Mouse (Mus musculus) CH12.LX (cell line): ENCODE results near the gene Sap30. TPM values are rescaled to one million over a fixed set of nuclear protein-coding genes. Genes with fewer than 3 reads are reported as not detected.

Source experiments
- DNase-seq: peaks from one replicate; pipeline ENCODE4 v3.0.0-alpha.2; 2013; ENCODE audit errors: extremely low read depth
- H3K27ac ChIP-seq: 2 replicates; pipeline ENCODE4 v1.5.1; 2012; ENCODE audit warnings: low read depth, mild to moderate bottlenecking, control low read depth, moderate library complexity; ENCODE audit not compliant: insufficient read depth
- H3K27me3 ChIP-seq: replicated peaks from 2 replicates; pipeline ENCODE3; 2012; ENCODE audit warnings: inconsistent platforms
- H3K36me3 ChIP-seq, 2 experiments: replicated peaks in 1 of 2; 2 replicates each; pipeline versions ENCODE3 to v1.6.1; 2012; ENCODE audit warnings: inconsistent platforms in 1 of 2, low read length in 1 of 2, mild to moderate bottlenecking in 1 of 2, mixed read lengths in 1 of 2, moderate library complexity in 1 of 2; ENCODE audit not compliant: control insufficient read depth in 1 of 2, insufficient read depth in 1 of 2
- H3K4me1 ChIP-seq, 2 experiments: 2 replicates each; pipeline ENCODE4 v1.6.1; 2012; ENCODE audit warnings: inconsistent platforms in 1 of 2, moderate library complexity in 1 of 2; ENCODE audit not compliant: insufficient read depth in 2 of 2, control insufficient read depth in 1 of 2
- H3K4me2 ChIP-seq: 2 replicates; pipeline ENCODE4 v1.6.1; 2012; ENCODE audit warnings: low read depth, mild to moderate bottlenecking, control low read depth; ENCODE audit not compliant: poor library complexity, insufficient read depth, severe bottlenecking
- H3K4me3 ChIP-seq, 3 experiments: fragments of 150-350 bp in 1 of 3; sonication (generic) in 1 of 3; replicated peaks in 1 of 3; 2 replicates each; pipeline versions ENCODE3 to v1.5.1; 2011 to 2012; ENCODE audit warnings: low read depth in 2 of 3, low read length in 2 of 3, mild to moderate bottlenecking in 2 of 3, moderate library complexity in 2 of 3, control low read depth in 1 of 3, improper control_type of control experiment in 1 of 3, inconsistent platforms in 1 of 3, mixed read lengths in 1 of 3; ENCODE audit not compliant: poor library complexity in 1 of 3
- H3K79me2 ChIP-seq: replicated peaks from 2 replicates; pipeline ENCODE4 v1.6.1; 2012; ENCODE audit warnings: mild to moderate bottlenecking, moderate library complexity; ENCODE audit not compliant: control insufficient read depth, poor library complexity, insufficient read depth, severe bottlenecking; ENCODE audit errors: extremely low read depth
- H3K9ac ChIP-seq: 2 replicates; pipeline ENCODE4 v1.6.1; 2012; ENCODE audit warnings: low read depth, mild to moderate bottlenecking, control low read depth, moderate library complexity; ENCODE audit not compliant: insufficient read depth
- H3K9me3 ChIP-seq: replicated peaks from 2 replicates; pipeline ENCODE3; 2012; ENCODE audit warnings: low read length, inconsistent platforms, mixed read lengths
- BHLHE40 ChIP-seq: IDR thresholded peaks from 2 replicates; pipeline ENCODE4 v1.6.1; 2011; ENCODE audit warnings: mild to moderate bottlenecking, low read depth, low read length, improper control_type of control experiment
- CHD2 ChIP-seq: IDR thresholded peaks from 2 replicates; pipeline ENCODE4 v1.6.1; 2011; ENCODE audit warnings: low read length, improper control_type of control experiment
- E2F4 ChIP-seq: IDR thresholded peaks from 2 replicates; pipeline ENCODE4 v1.6.1; 2011; ENCODE audit warnings: low read depth, low read length, improper control_type of control experiment; ENCODE audit not compliant: insufficient replicate concordance
- ELF1 ChIP-seq: IDR thresholded peaks from 2 replicates; pipeline ENCODE4 v1.6.1; 2014; ENCODE audit warnings: low read depth, mild to moderate bottlenecking, inconsistent platforms, low read length, improper control_type of control experiment
- EP300 ChIP-seq: IDR thresholded peaks from 2 replicates; pipeline ENCODE4 v1.6.1; 2011; ENCODE audit warnings: low read length, improper control_type of control experiment
- ETS1 ChIP-seq: conservative IDR thresholded peaks from 2 replicates; pipeline ENCODE4 v1.6.1; 2012; ENCODE audit warnings: low read depth, mild to moderate bottlenecking, inconsistent platforms, low read length, improper control_type of control experiment, moderate library complexity
- GABPA ChIP-seq: IDR thresholded peaks from 2 replicates; pipeline ENCODE4 v1.6.1; 2012; ENCODE audit warnings: low read depth, low read length, improper control_type of control experiment, inconsistent platforms; ENCODE audit not compliant: insufficient replicate concordance
- JUND ChIP-seq: conservative IDR thresholded peaks from 2 replicates; pipeline ENCODE4 v1.6.1; 2011; ENCODE audit warnings: low read depth, low read length, improper control_type of control experiment
- KAT2A ChIP-seq: IDR thresholded peaks from 2 replicates; pipeline ENCODE4 v1.6.1; 2012; ENCODE audit warnings: low read length, improper control_type of control experiment, inconsistent platforms; ENCODE audit not compliant: insufficient replicate concordance
- MAFK ChIP-seq: IDR thresholded peaks from 2 replicates; pipeline ENCODE4 v1.6.1; 2011; ENCODE audit warnings: low read length, improper control_type of control experiment; ENCODE audit not compliant: insufficient replicate concordance
- MAX ChIP-seq: IDR thresholded peaks from 2 replicates; pipeline ENCODE4 v1.6.1; 2011; ENCODE audit warnings: low read length, improper control_type of control experiment
- MEF2A ChIP-seq: IDR thresholded peaks from 2 replicates; pipeline ENCODE4 v1.6.1; 2014; ENCODE audit warnings: low read depth, mild to moderate bottlenecking, inconsistent platforms, low read length, improper control_type of control experiment, borderline replicate concordance
- MYC ChIP-seq: IDR thresholded peaks from 2 replicates; pipeline ENCODE4 v1.6.1; 2011; ENCODE audit warnings: low read depth, mild to moderate bottlenecking, improper control_type of control experiment, low read length
- POLR2AphosphoS2 ChIP-seq: IDR thresholded peaks from 2 replicates; pipeline ENCODE4 v1.6.1; 2011; ENCODE audit warnings: low read depth, low read length, improper control_type of control experiment
- RAD21 ChIP-seq: IDR thresholded peaks from 2 replicates; pipeline ENCODE4 v1.6.1; 2011; ENCODE audit warnings: low read depth, mild to moderate bottlenecking, low read length, improper control_type of control experiment, moderate library complexity
- SIN3A ChIP-seq: IDR thresholded peaks from 2 replicates; pipeline ENCODE4 v1.6.1; 2012; ENCODE audit warnings: low read length, improper control_type of control experiment, inconsistent platforms
- UBTF ChIP-seq: IDR thresholded peaks from 2 replicates; pipeline ENCODE4 v1.6.1; 2012; ENCODE audit warnings: low read depth, mild to moderate bottlenecking, inconsistent platforms, low read length, improper control_type of control experiment, moderate library complexity
- USF1 ChIP-seq: IDR thresholded peaks from 2 replicates; pipeline ENCODE4 v1.6.1; 2014; ENCODE audit warnings: low read depth, mild to moderate bottlenecking, inconsistent platforms, low read length, improper control_type of control experiment
- USF2 ChIP-seq: conservative IDR thresholded peaks from 2 replicates; pipeline ENCODE4 v1.6.1; 2011; ENCODE audit warnings: low read depth, low read length, improper control_type of control experiment
- ZMIZ1 ChIP-seq: IDR thresholded peaks from 2 replicates; pipeline ENCODE4 v1.6.1; 2012; ENCODE audit warnings: low read depth, mild to moderate bottlenecking, inconsistent platforms, low read length, improper control_type of control experiment
- dilution Hi-C: fragments of 300-500 bp; cut with MboI; formaldehyde crosslinking; loops from 2 replicates; pipeline ENCODE4 v1.14.3; 2020; ENCODE audit warnings: low sequenced_read_pairs; ENCODE audit not compliant: extremely low pct_unique_long_range_greater_than_20kb, extremely low pct_ligation_motif_present
- in situ Hi-C: fragments of 300-500 bp; cut with MboI; formaldehyde crosslinking; loops from 3 replicates; pipeline ENCODE4 v1.14.3; 2019; ENCODE audit warnings: low sequenced_read_pairs, low pct_ligation_motif_present, low pct_unique_long_range_greater_than_20kb, mixed read lengths
- polyA plus RNA-seq: library from polyadenylated mRNA; unstranded; fragments of >175 nt; gene quantifications from 2 replicates; pipeline ENCODE4 v1.2.1, GENCODE M21; 2012; ENCODE audit warnings: low read depth; ENCODE audit not compliant: insufficient read length
- total RNA-seq, 2 experiments: library from RNA; depleted of rRNA; stranded (reverse); fragments of 300-350 nt in 1 of 2; fragments of >200 nt in 1 of 2; gene quantifications; 2 replicates each; pipeline ENCODE4 v1.2.3; 2012 to 2014

The Sap30 gene
- total and polyA plus RNA-seq, 3 experiments = 33.9 to 82.6 (median 37.1) TPM

DNA sequence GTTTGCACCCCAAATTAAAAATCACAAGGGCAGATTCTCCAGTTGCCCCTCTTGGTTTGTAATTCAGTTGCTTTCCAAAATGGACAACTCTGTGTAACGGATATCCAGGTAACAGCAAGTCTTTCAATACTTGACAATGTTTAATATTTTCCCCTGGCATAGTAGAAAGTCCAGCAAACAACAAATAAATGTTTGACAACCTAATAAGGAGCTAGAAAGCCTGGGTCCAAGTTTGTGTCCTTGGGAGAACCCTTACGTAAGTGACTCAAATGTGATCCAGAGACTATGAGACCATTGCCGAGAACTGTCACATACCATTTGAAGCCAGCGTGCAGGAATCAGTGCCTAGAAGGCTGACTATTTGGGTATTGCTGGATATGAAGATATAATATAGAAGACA lies 35.8 kb downstream of the Sap30 start:
- in situ Hi-C loops (no loop called here), dilution Hi-C loops (no loop called here)
- DNase-seq = no peak

DNA sequence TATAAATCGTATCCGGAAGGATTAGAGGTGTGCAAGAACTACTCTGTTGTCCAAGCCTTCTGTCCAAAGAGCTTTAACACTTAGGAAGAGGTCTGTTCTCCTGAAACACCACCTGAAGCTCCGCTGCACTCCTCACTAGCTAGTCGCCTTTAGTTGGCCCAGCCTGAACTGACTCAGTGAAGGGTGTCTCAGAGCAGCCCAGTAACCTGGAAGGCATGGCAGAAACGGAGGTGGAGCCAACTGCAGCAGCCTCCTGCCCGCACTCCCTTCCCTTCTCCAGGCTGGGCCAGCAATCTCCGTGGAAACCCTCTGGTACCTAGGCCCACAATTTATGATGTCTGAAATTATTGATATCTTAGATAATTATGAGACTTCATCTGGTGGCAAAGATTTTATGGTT lies 36.9 kb downstream of the Sap30 start:
- no peaks in the 10 kb centered on the region for H3K36me3 ChIP-seq
- H3K4me2 ChIP-seq = no peak overlapping the region
- no peaks in the 10 kb centered on the region for H3K27me3 ChIP-seq
- dilution Hi-C loops = no loop called here
- H3K27ac ChIP-seq = no peak overlapping the region
- peaks cover 0 to 3% of the 10 kb centered on the region in 2 experiments; a peak in 1 of 4 replicates for H3K4me1 ChIP-seq
- DNase-seq = no peak
- H3K79me2 ChIP-seq = no peaks in the 10 kb centered on the region
- H3K4me3 ChIP-seq = no peak overlapping the region
- H3K9me3 ChIP-seq = peaks cover 3% of the 10 kb centered on the region
- no peak overlapping the region for H3K9ac ChIP-seq
- TF ChIP-seq MAFK = no peak
- no peak for TF ChIP-seq GABPA
- TF ChIP-seq EP300 = no peak
- no peak for TF ChIP-seq BHLHE40
- no peak for TF ChIP-seq USF1
- no peak for TF ChIP-seq MAX
- no peak for TF ChIP-seq USF2
- no peak for TF ChIP-seq MEF2A
- no peak for TF ChIP-seq CHD2
- TF ChIP-seq, all 38 proteins: peak for 0
- in situ Hi-C loops = no loop called here

More for the DNA sequence above, 35.8 kb downstream of the Sap30 start:
- Histone ChIP-seq H3K4me2 (no peak overlapping the region), H3K4me3 (no peak overlapping the region), H3K9ac (no peak overlapping the region), H3K79me2 (no peaks in the 10 kb centered on the region), H3K9me3 (peaks cover 3% of the 10 kb centered on the region), H3K4me1 (no peaks in the 10 kb centered on the region), H3K36me3 (no peaks in the 10 kb centered on the region), H3K27ac (no peak overlapping the region), H3K27me3 (no peaks in the 10 kb centered on the region)
- TF ChIP-seq E2F4 = no peak
- no peak for TF ChIP-seq USF2
- no peak for TF ChIP-seq CHD2
- no peak for TF ChIP-seq RAD21
- no peak for TF ChIP-seq MYC
- no peak for TF ChIP-seq KAT2A
- no peak for TF ChIP-seq UBTF
- no peak for TF ChIP-seq ELF1
- TF ChIP-seq JUND = no peak
- TF ChIP-seq SIN3A = no peak
- TF ChIP-seq ETS1 = no peak
- no peak for TF ChIP-seq POLR2AphosphoS2
- TF ChIP-seq ZMIZ1 = no peak
